8 mouse cellular contexts compared by ENCODE assay signal in the genomic region with DNA sequence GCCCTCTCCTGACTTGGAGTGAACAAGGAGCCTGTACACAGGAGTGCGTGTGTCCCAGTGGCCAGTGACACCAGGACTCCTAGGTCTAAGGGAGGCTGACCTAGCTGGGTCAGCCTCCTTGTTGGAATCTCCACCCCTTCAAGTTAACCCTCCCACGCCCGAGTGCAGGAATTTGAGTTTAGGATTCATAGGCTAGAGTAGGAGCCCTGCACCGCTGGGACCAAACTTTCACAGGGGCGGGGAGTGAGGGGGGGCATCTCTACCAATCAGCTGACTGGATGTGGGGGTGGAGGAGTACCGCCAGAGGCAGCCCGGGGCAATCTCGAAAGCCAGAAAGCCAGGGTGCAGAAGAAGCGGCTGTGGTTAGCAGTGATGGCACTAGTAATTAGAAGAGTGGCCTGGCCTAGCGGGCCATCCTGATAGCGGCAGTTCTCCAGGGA. TPM values are rescaled to one million over a fixed set of nuclear protein-coding genes. Genes with fewer than 3 reads are reported as not detected.
DNase-seq lines count a peak whose midpoint lies in the region; ATAC-seq and TF ChIP-seq lines count a peak whose summit lies in the region.

Gene Irs3, minus strand, starts transcription at position 63 of the 440 bp plus-strand sequence.

- DNase-seq in gastrocnemius, adult 2 months, result peak; percentile 67
- no peak for DNase-seq in gastrocnemius, postnatal 4 days (ENCODE audit: low spot score in 2 of 2)
- no peak for DNase-seq in liver, embryonic 14.5 days (ENCODE audit: low read depth in 3 of 3, low spot score in 3 of 3)
- DNase-seq in layer of hippocampus, adult 9-10 months (ENCODE audit: low spot score), result no peak
- DNase-seq in cerebellum, adult 11-12 months, result no peak

- no peak for TF ChIP-seq CTCF in gastrocnemius, adult 2 months (IDR thresholded peaks at IDR 0.05)
- no peak for TF ChIP-seq CTCF in liver, embryonic 14.5 days (IDR thresholded peaks at IDR 0.05; ENCODE audit: low read depth)

- peaks cover 34% of the 10 kb centered on the region for H3K27me3 ChIP-seq in embryonic facial prominence, embryonic 15.5 days
- peaks cover 15% of the 10 kb centered on the region for H3K27me3 ChIP-seq in hindbrain, embryonic 16.5 days (replicated peaks; ENCODE audit: control insufficient read depth, insufficient read depth, low read length)
- H3K27me3 ChIP-seq in liver, embryonic 14.5 days (ENCODE audit: control insufficient read depth, insufficient read depth, low read length), result peaks cover 16% of the 10 kb centered on the region
- peaks cover 37% of the 10 kb centered on the region for H3K27me3 ChIP-seq in neural tube, embryonic 15.5 days (replicated peaks)

- no peak within 1 kb of the TSS for H3K9ac ChIP-seq in embryonic facial prominence, embryonic 15.5 days
- H3K9ac ChIP-seq in hindbrain, embryonic 16.5 days (ENCODE audit: low read depth, low read length), result peak within 1 kb of the TSS; percentile 48
- no peak within 1 kb of the TSS for H3K9ac ChIP-seq in liver, embryonic 14.5 days (replicated peaks)
- no peak within 1 kb of the TSS for H3K9ac ChIP-seq in neural tube, embryonic 15.5 days (replicated peaks)

- H3K4me3 ChIP-seq in gastrocnemius, adult 2 months, result peak within 1 kb of the TSS; percentile 65
- H3K4me3 ChIP-seq in embryonic facial prominence, embryonic 15.5 days (replicated peaks), result peak within 1 kb of the TSS; percentile 33
- peak within 1 kb of the TSS; percentile 26 for H3K4me3 ChIP-seq in hindbrain, embryonic 16.5 days (ENCODE audit: low read length)
- peak within 1 kb of the TSS in 1 of 2 experiments; percentile 38; a peak in 2 of 4 replicates for H3K4me3 ChIP-seq in liver, embryonic 14.5 days (ENCODE audit: insufficient read depth in 1 of 2, low read depth in 2 of 2, low read length in 2 of 2)
- peak within 1 kb of the TSS; percentile 27 for H3K4me3 ChIP-seq in neural tube, embryonic 15.5 days (replicated peaks)

- H3K4me1 ChIP-seq in embryonic facial prominence, embryonic 15.5 days, result peaks cover 32% of the 10 kb centered on the region
- H3K4me1 ChIP-seq in hindbrain, embryonic 16.5 days (ENCODE audit: control insufficient read depth, insufficient read depth, low read depth, low read length), result peaks cover 12% of the 10 kb centered on the region
- H3K4me1 ChIP-seq in liver, embryonic 14.5 days (replicated peaks; ENCODE audit: control insufficient read depth in 2 of 2, insufficient read depth in 2 of 2, low read length in 1 of 2), result peaks cover 7 to 13% of the 10 kb centered on the region in 2 experiments; a peak in 3 of 4 replicates
- H3K4me1 ChIP-seq in neural tube, embryonic 15.5 days, result peaks cover 35% of the 10 kb centered on the region

- peaks cover 12% of the 10 kb centered on the region for H3K36me3 ChIP-seq in embryonic facial prominence, embryonic 15.5 days
- H3K36me3 ChIP-seq in hindbrain, embryonic 16.5 days (ENCODE audit: control insufficient read depth, insufficient read depth, low read length), result peaks cover 5% of the 10 kb centered on the region
- H3K36me3 ChIP-seq in liver, embryonic 14.5 days (replicated peaks; ENCODE audit: control insufficient read depth, insufficient read depth, low read depth), result peaks cover under 1% of the 10 kb centered on the region; the same call in 1 of the 2 replicates
- peaks cover 17% of the 10 kb centered on the region for H3K36me3 ChIP-seq in neural tube, embryonic 15.5 days

- WGBS in embryonic facial prominence, embryonic 15.5 days, result 13% methylated on average over 11 of the region's 11 CpGs
- WGBS in hindbrain, embryonic 16.5 days, result 15% methylated on average over 11 of the region's 11 CpGs
- 16% methylated on average over 11 of the region's 11 CpGs for WGBS in liver, embryonic 14.5 days (ENCODE audit: insufficient replicate concordance)
- WGBS in neural tube, embryonic 15.5 days, result 13% methylated on average over 11 of the region's 11 CpGs

- TF ChIP-seq EP300 in liver, embryonic 14.5 days (IDR thresholded peaks at IDR 0.05; ENCODE audit: low read depth), result no peak

- peak within 1 kb of the TSS; percentile 73 for H3K27ac ChIP-seq in gastrocnemius, adult 2 months
- no peak within 1 kb of the TSS for H3K27ac ChIP-seq in embryonic facial prominence, embryonic 15.5 days (replicated peaks)
- no peak within 1 kb of the TSS for H3K27ac ChIP-seq in hindbrain, embryonic 16.5 days (ENCODE audit: low read depth, low read length)
- H3K27ac ChIP-seq in liver, embryonic 14.5 days, result no peak within 1 kb of the TSS
- no peak within 1 kb of the TSS for H3K27ac ChIP-seq in neural tube, embryonic 15.5 days (replicated peaks)

- ATAC-seq in embryonic facial prominence, embryonic 15.5 days (ENCODE audit: insufficient number of reproducible peaks, low FRiP score, low TSS enrichment, low read depth), result no peak
- ATAC-seq in hindbrain, embryonic 16.5 days, result no peak
- ATAC-seq in liver, embryonic 14.5 days (ENCODE audit: insufficient read depth), result peak; percentile 9; the same call in 1 of the 2 replicates
- no peak for ATAC-seq in neural tube, embryonic 15.5 days (ENCODE audit: low FRiP score)

- intact Hi-C loops in gastrocnemius, adult 2 months (cut with DNase I), result no loop called here

- H3K4me2 ChIP-seq in embryonic facial prominence, embryonic 15.5 days (replicated peaks), result peak within 1 kb of the TSS; percentile 51
- peak within 1 kb of the TSS; percentile 47 for H3K4me2 ChIP-seq in hindbrain, embryonic 16.5 days (ENCODE audit: low read length)
- peak within 1 kb of the TSS; percentile 59 for H3K4me2 ChIP-seq in liver, embryonic 14.5 days (ENCODE audit: low read depth)
- peak within 1 kb of the TSS; percentile 54 for H3K4me2 ChIP-seq in neural tube, embryonic 15.5 days

- H3K9me3 ChIP-seq in embryonic facial prominence, embryonic 15.5 days (replicated peaks), result no peaks in the 10 kb centered on the region
- H3K9me3 ChIP-seq in hindbrain, embryonic 16.5 days (ENCODE audit: control insufficient read depth, low read length), result no peaks in the 10 kb centered on the region
- no peaks in the 10 kb centered on the region for H3K9me3 ChIP-seq in liver, embryonic 14.5 days (ENCODE audit: control insufficient read depth, low read length)
- no peaks in the 10 kb centered on the region for H3K9me3 ChIP-seq in neural tube, embryonic 15.5 days (replicated peaks)

RNA-seq across cellular contexts. Expression of gene Irs3, which starts in this region (rescaled TPM):
- under 1 TPM; 0.26 to 0.78 TPM for total RNA-seq in gastrocnemius, adult 2 months (2021)
- 1 to 10 TPM in 1 of 2 experiments, under 1 TPM in 1; 0.59 to 1.2 TPM for total RNA-seq in gastrocnemius, postnatal 4 days (2021)
- 0.16 and 0.28 TPM in 2 replicates for polyA plus RNA-seq in embryonic facial prominence, embryonic 15.5 days (2015; fragmentation: Nextera tagmentation; extraction: Ambion mirVana)
- 0.11 and 0.16 TPM in 2 replicates for polyA plus RNA-seq in hindbrain, embryonic 16.5 days (2015; fragmentation: Nextera tagmentation; extraction: Ambion mirVana)
- polyA plus RNA-seq in liver, embryonic 14.5 days (2012; rRNA removed), result 0.02 TPM in 2 replicates
- not detected in 2 replicates for polyA plus RNA-seq in liver, embryonic 14.5 days (2014; fragmentation: Nextera tagmentation; extraction: Ambion mirVana)
- polyA plus RNA-seq in neural tube, embryonic 15.5 days (2015; fragmentation: Nextera tagmentation; extraction: Ambion mirVana), result 0.12 and 0.37 TPM in 2 replicates

Comparison
In these comparisons a context has a peak if more than half of its experiments do, and no peak if none do; other contexts are left out.
1. Peak in DNase-seq, H3K4me3 ChIP-seq and H3K27ac ChIP-seq in gastrocnemius, adult 2 months; RNA of the gene not detected or under 1 TPM.
2. Peak in ATAC-seq and H3K4me2 ChIP-seq in liver, embryonic 14.5 days; RNA of the gene not detected or under 1 TPM.